Mouse (Mus musculus) MEL (cell line): ENCODE measurements around the gene Gorasp2.

ENCODE experiments used
- CTCF ChIP-seq, 3 experiments: IDR thresholded peaks in 2 of 3; conservative IDR thresholded peaks in 1 of 3; 2 replicates each; pipeline ENCODE4 v1.5.1; 2011 to 2012; ENCODE audit warnings: low read length in 3 of 3, low read depth in 2 of 3, mild to moderate bottlenecking in 2 of 3, improper control_type of control experiment in 1 of 3, inconsistent platforms in 1 of 3, mixed read lengths in 1 of 3, moderate library complexity in 1 of 3; ENCODE audit not compliant: control insufficient read depth in 1 of 3, insufficient read depth in 1 of 3, poor library complexity in 1 of 3, severe bottlenecking in 1 of 3
- KAT2A ChIP-seq: conservative IDR thresholded peaks from 2 replicates; pipeline ENCODE4 v1.6.1; 2012; ENCODE audit warnings: low read depth, low read length, improper control_type of control experiment, inconsistent platforms
- MYB ChIP-seq: IDR thresholded peaks from 2 replicates; pipeline ENCODE4 v1.6.1; 2011; ENCODE audit warnings: mild to moderate bottlenecking, low read depth, low read length, improper control_type of control experiment
- TAL1 ChIP-seq: IDR thresholded peaks from 2 replicates; pipeline ENCODE4 v1.6.1; 2012; ENCODE audit warnings: mild to moderate bottlenecking, inconsistent platforms, low read length, moderate library complexity, mixed read lengths

GRCm38 (mm10) chr2:70695712-70696111, 34.3 kb downstream of the Gorasp2 start:
- no peak for TF ChIP-seq CTCF (IDR thresholded peaks at IDR 0.05 in 2 of 3, conservative IDR thresholded peaks at IDR 0.05 in 1 of 3; ENCODE audit: control insufficient read depth in 1 of 3, insufficient read depth in 1 of 3, low read depth in 2 of 3, low read length in 3 of 3, poor library complexity in 1 of 3, severe bottlenecking in 1 of 3)
- TF ChIP-seq KAT2A, result no peak
- TF ChIP-seq TAL1, result no peak
- no peak for TF ChIP-seq MYB
